Mouse (Mus musculus): Measurements from ENCODE around the gene Cers5. TPM values are rescaled to one million over a fixed set of nuclear protein-coding genes. Genes with fewer than 3 reads are reported as not detected.
"Not testable (repeated sequence)": the region's sequence is repeated elsewhere in the genome, so short reads cannot be mapped to it uniquely, and the experiment has no call there.

Cers5 gene
- total RNA-seq, 2 experiments from 2014 or later, result 43.6 to 47.2 TPM

DNA sequence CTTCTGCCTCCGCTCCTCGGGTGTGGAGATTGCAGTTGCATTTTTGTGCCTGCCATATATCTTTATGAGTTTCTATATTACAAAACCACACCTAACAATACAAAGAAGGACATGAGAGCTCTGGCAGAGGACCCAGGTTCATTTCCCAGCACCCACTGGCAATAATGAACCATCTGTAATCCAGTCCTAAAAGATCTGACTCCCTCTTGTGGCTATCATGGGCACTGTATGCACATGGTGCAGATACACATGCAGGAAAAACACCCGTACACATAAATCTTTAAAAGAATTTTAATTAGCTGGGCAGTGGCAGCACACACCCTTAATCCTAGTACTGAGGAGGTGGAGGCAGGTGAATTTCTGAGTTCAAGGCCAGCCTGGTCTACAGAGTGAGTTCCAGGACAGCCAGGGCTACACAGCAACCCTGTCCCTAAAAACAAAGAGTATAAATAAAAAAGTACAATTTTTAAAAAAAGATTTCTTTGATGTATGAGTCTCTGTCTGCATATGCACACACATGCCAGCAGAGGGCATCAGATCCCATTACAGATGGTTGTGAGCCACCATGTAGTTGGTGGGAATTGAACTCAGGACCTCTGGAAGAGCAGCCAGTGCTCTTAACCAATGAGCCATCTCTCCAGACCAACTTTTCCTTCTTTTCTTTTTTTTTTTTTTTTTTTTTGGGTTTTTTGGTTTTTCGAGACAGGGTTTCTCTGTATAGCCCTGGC is 43.5 kb downstream of the Cers5 start:
- intact Hi-C loops (cut with DNase I), result loop anchor here (5.0 to 10.0 kb wide), 2 partner anchors 43 to 176 kb away; partner anchors contain the start of gene Cers5

DNA sequence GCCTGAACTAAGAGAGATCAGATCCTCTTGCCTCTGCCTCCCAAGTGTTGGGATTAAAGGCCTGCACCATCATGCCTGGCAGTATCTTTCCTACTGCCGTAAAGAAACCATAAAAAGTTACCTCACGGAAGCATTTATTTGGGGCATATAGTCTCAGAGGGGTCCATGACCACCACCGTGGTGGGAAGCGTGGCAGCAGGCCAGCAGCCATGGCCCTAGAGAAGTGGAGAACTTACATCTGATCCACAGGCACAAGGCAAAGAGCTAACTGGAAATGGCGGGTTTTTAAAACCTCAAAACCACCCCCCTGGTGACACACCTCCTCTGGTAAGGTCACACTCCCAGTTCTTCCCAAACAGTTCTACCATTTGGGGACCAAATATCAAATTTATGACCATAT is 44.5 kb downstream of the Cers5 start:
- peak in 1 of 2 experiments; percentile 41 for DNase-seq (ENCODE audit: extremely low spot score in 1 of 2, low spot score in 2 of 2)
- intact Hi-C loops (cut with DNase I), result loop anchor here (5.0 to 10.0 kb wide), 2 partner anchors 44 to 177 kb away; partner anchors contain the start of gene Cers5

More for the DNA sequence above, 43.5 kb downstream of the Cers5 start:
- no peak for DNase-seq (ENCODE audit: extremely low spot score in 1 of 2, low spot score in 2 of 2)

DNA sequence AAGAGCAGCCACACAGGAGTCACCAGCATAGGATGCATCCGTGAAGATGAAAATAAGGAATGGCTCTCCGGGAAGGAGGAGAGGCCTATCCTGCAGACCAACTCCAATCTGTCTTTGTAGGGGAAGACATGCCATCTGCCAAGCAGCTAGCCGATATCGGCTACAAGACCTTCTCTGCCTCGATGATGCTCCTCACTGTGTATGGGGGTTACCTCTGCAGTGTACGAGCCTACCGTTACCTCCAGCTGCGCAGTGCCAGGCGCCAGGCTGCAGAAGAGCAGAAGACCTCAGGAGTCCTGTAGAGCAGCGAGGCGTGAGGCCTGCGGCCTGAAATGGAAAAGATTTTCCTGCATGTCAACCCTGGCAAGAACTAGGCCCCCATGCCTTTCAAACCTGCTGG is 45.2 kb downstream of the Cers5 start:
- no peak for DNase-seq (ENCODE audit: extremely low spot score in 1 of 2, low spot score in 2 of 2)
- intact Hi-C loops (cut with DNase I), result loop anchor here (5.0 to 10.0 kb wide), 2 partner anchors 45 to 177 kb away; partner anchors contain the start of gene Cers5

DNA sequence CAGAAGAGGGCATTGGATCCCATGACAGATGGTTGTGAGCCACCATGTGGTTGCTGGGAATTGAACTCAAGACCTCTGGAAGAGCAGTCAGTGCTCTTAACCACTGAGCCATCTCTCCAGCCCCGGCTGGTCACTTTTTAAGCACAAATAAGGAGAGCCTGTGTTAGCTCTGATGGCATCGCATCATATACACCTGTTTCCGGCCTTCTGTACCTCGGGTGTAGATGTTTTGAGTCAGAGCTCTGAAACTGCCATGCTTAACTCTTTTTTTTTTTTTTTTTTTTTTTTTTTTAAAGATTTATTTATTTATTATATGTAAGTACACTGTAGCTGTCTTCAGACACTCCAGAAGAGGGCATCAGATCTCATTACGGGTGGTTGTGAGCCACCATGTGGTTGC is 45.6 kb downstream of the Cers5 start:
- not testable (repeated sequence) for DNase-seq (ENCODE audit: extremely low spot score in 1 of 2, low spot score in 2 of 2)
- intact Hi-C loops (cut with DNase I), result loop anchor here (5.0 to 10.0 kb wide), 2 partner anchors 45 to 178 kb away; partner anchors contain the start of gene Cers5

DNA sequence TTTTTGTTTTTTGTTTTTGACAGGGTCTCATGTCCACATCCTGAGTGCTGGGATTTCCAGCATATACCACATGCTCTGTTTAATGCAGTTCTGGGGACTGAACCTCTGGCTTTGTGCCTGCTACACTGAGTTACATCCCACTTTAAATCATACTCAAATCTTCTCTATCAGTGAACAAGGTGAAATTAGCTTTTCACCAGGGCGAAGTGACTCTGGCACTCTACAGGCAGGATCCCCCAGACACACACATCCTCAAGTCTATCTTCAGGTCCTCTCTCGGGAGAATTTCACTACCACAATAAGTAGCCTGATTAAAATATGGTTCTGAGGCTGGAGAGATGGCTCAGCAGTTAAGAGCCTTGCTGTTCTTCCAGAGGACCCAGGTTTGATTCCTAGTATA is 46.1 kb downstream of the Cers5 start:
- intact Hi-C loops (cut with DNase I), result loop anchor here (5.0 to 10.0 kb wide), 2 partner anchors 46 to 178 kb away; partner anchors contain the start of gene Cers5
- DNase-seq (ENCODE audit: extremely low spot score in 1 of 2, low spot score in 2 of 2), result no peak

DNA sequence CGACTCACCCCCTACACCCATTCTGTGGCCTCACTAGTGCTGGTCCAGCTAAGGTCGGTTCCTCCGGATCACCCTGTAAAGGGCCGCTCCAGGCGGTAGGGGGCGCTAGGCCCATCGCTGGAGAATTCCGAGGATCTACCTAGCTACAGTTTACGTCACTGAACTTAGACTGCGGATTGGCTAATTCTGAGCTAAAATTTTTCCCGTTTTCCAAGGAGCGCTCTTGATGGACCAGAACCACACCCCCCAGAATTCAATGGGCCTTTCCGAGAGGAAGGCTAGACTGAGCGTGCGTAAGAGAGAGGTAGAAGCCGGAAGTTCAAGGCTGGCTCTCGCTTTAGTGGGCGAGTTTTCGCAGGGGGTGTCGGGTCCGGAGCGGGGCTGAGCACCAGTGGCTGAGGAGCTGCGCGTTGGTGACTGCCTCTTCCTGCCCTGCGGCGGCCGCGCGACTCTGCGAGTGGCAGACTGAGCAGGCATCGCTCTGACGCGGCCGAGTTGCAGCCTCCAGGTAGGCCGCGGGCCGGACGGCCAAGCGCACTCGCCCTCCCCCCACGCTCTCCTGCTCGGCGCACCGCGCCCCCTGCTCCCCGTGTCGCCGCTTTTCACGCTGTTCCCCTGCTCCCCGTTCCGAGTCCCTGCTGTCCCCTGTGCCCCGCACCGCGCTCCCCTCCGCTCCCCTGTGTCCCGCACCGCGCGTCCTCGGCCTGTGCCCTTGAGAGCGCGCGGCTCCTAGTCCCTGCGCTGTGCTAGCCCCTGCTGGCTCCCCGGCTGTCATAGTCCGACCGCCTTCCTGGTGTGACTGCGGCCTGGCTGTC is 47.1 kb downstream of the Cers5 start, which contains the start of gene Cox14:
TSS of gene Cox14 (plus strand) at position 278 of the 815 bp plus-strand sequence.
- peak; percentile 95 to 97 for DNase-seq (ENCODE audit: extremely low spot score in 1 of 2, low spot score in 2 of 2)
- intact Hi-C loops (cut with DNase I), result loop anchor here (5.0 to 10.0 kb wide), 2 partner anchors 47 to 179 kb away; partner anchors contain the start of gene Cers5

DNA sequence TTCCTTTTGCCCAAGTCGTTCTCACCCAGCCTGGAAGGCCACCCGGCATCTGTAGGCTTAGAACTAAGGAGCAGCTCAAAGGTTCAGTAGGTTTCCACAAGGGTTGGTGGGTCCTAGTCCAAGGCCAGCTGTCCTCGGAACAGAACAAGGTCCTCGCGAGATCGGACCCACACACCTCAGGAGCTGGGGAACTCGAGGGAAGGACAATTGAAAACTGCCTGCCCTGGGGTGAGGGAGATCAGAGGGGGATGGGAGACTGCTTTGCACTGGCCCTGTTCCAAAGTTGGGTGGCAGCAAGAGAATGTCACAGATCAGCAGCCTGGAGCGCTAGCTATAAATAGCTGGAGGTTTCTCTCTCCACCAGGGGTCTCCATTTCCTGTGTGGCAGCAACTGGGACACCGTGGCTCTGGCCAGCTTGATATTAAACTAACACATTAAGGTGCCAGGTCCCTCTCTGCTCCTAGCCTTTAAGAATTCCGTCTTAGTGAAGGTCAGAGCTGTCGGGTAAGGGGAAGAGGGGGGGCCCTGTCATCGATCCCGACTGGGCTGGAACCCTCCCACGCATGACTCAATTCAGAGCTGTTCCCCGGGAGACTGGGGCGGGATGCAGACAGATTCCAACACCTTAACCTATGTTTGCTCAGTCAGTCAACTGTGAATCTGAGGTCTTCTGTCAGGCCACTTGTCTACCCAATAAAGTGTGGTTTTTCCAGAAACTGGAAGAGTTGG is 48.2 kb downstream of the Cers5 start:
- intact Hi-C loops (cut with DNase I), result loop anchor here (5.0 to 10.0 kb wide), 2 partner anchors 48 to 180 kb away; partner anchors contain the start of gene Cers5

DNA sequence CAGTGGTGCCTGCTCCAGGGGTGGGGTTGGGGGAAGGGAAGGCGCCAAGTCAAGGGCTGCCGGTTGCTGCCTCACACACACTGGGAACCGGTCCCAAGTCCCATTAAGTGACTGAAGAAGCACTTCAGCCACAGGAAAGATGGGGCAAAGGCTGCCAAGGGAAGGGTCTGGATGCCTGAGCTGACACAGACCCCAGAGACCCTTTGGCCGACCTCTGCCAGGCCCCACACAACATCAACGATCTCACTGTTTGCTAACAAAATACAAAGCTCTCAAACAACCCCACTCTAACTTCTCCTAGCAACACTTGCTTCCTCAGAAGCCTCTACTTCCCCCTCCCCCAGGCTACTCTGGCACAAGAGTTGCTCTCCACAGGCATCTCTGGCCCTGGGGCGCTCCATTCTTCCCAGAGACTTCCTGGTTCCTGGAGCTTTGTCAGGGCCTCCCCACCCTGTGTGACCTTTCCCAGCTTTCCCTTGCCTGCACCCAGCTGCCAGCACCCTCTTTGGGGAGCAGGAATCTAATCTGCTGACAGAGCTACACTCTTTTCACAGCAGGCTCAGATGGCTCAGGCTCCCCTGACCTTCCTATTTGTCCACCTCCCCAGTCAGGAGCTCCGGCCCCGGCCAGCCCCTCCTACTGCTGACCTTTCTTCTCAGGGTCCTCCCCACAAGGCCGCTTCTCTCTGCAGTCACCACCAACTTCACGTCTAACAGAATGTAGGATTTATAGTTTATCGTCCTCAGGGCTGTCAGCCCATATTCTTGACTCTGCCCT is 49.0 kb downstream of the Cers5 start:
- intact Hi-C loops (cut with DNase I), result loop anchor here (10.0 kb wide), 1 partner anchor 181 kb away; no protein-coding TSS in a partner anchor

More for the DNA sequence above, 48.2 kb downstream of the Cers5 start:
- peak; percentile 78 to 80 for DNase-seq (ENCODE audit: extremely low spot score in 1 of 2, low spot score in 2 of 2)

DNA sequence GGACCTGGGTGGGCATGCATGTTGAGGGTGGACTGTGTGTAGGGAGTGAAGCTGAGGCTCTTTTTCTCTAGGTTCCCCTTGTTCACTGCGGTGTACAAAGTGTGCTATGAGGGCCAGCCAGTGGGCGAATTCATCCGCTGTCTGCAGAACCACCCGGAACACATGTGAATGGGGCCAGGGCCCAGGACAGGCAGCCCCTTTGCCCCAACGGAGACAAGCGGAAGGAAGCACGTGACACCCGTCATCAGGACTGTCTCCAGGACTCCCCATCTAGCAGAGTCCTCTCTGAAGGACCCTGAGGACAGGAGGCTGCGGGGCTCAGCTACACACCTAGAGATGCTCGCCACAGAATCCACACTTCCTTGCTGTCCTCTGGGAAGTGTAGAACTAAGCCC is 49.6 kb downstream of the Cers5 start:
- DNase-seq (ENCODE audit: extremely low spot score in 1 of 2, low spot score in 2 of 2), result peak in 1 of 2 experiments; percentile 46
- intact Hi-C loops (cut with DNase I), result loop anchor here (10.0 kb wide), 1 partner anchor 182 kb away; no protein-coding TSS in a partner anchor

More for the DNA sequence above, 49.0 kb downstream of the Cers5 start:
- DNase-seq (ENCODE audit: extremely low spot score in 1 of 2, low spot score in 2 of 2), result peak in 1 of 2 experiments; percentile 82

DNA sequence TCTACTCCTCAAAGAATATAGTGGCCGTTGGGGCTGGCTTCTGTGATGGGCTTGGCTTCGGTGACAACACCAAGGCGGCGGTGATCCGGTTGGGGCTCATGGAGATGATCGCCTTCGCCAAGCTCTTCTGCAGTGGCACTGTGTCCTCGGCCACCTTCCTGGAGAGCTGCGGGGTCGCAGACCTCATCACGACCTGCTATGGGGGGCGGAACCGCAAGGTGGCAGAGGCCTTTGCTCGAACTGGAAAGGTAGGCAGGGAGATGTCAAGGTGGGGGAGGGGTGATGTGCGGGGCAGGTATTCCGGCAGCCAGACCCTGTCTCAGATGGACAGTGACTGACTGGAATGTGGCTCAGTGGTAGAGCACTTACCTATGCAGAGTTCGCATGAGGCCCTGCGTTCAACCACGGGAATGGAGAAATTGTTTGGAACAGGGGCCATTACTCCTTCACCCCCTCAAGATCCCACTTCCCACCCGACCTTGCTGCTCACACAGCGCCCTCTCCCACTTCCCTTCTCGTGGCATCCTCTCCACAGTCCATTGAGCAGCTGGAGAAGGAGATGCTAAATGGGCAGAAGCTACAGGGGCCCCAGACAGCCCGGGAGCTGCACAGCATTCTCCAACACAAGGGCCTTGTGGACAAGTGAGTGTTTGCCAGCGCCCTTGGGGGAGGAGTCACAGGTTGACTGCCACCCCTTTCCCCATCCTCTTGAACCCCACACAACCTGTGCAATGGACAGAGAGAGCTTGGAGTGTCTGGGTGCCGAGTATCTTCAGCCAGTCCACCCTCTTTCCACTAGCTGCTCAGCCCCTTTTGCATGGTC is 50.6 kb downstream of the Cers5 start:
- peak in 1 of 2 experiments; percentile 54 for DNase-seq (ENCODE audit: extremely low spot score in 1 of 2, low spot score in 2 of 2)
- intact Hi-C loops (cut with DNase I), result loop anchor here (10.0 kb wide), 1 partner anchor 183 kb away; no protein-coding TSS in a partner anchor

DNA sequence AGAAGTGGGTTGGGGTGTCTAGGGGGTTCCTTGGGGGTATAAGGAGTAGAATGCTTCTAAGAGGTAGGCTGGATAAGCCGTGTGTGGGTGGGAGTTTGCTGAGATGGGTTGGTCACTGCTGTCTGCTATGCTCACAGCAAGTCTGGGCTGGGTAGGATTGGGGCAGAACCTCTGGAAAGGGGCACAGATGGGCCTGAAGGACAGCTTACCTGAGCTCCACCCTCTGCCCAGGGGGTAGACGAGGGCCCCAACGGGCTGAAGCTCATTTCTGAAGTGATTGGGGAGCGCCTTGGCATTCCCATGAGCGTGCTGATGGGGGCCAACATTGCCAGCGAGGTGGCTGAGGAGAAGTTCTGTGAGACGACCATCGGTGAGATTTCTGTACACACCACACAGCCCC is 52.8 kb downstream of the Cers5 start:
- intact Hi-C loops (cut with DNase I), result loop anchor here (10.0 kb wide), 1 partner anchor 185 kb away; no protein-coding TSS in a partner anchor
- peak in 1 of 2 experiments; percentile 18 for DNase-seq (ENCODE audit: extremely low spot score in 1 of 2, low spot score in 2 of 2)

DNA sequence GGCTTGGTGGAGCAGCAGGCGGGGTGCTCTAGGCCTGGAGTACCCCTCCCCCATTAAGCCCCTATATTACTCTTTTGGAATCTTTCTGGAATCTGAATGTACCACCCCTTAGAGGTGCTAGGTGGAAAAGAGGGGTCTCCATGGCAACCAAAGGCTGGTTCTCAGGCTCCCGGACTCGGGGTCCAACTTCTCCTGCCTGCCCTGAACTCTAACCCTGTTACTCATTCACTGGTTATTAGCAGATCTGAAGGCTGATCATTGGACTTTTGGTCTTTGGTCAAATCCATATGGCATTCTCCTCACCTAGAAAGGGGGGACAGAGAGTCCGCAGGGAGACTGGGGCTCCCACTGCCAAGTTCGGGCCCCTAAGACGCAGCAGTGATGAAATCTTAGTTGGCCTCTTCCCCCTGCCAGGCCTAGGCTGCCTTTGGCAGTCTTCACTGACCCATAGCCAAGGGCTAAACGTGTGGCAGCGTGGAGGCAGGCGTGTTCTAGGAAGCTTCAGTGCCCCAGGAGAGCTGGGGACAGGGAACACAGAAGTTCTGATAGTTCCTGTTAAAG is 54.1 kb downstream of the Cers5 start:
- intact Hi-C loops (cut with DNase I), result no loop called here
- peak in 1 of 2 experiments; percentile 20 for DNase-seq (ENCODE audit: extremely low spot score in 1 of 2, low spot score in 2 of 2)

DNA sequence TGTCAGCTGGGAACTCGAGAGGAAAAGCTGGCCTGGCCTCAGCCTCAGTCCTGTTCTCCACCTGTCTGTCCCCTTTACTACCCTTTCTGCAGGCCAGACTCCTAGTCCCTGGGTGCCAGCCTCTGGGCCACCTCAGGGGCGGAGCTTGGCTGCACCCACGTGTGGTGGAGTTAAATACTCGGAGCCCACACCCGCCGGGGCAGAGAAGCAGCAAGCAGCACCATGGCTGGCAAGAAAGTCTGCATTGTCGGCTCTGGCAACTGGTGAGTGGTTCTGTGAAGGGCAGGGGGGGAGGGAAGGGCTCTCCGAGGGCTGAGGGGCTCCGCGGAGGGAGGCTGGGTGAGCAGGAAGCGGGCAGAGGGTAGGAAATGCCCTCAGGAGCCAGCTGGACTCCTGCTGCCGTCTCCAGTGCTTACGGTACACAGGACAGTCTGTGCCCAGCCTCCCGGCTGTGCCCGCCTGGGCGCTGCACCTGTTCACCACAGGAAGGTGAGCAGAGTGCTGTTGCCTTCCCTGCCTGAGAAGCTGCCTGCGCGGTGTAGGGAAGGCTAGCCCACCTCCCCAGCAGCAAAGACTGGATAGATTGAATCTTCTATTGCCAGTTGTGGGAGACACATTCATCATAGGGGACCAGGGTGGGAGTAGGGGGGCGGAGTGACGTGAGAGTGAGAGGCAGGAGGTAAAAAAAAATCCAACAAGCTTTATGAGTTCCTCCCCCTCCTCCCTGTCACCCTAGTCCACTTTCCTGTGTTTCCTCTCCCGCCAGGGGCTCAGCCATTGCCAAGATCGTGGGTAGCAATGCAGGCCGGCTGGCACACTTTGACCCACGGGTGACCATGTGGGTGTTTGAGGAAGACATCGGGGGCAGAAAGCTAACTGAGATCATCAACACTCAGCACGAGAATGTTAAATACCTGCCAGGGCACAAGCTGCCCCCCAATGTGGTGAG is 55.0 kb downstream of the Cers5 start, which contains the start of gene Gpd1:
TSS of gene Gpd1 (plus strand) at position 130 of the 949 bp plus-strand sequence.
- intact Hi-C loops (cut with DNase I), result no loop called here
- DNase-seq (ENCODE audit: extremely low spot score in 1 of 2, low spot score in 2 of 2), result peak in 1 of 2 experiments; percentile 75

DNA sequence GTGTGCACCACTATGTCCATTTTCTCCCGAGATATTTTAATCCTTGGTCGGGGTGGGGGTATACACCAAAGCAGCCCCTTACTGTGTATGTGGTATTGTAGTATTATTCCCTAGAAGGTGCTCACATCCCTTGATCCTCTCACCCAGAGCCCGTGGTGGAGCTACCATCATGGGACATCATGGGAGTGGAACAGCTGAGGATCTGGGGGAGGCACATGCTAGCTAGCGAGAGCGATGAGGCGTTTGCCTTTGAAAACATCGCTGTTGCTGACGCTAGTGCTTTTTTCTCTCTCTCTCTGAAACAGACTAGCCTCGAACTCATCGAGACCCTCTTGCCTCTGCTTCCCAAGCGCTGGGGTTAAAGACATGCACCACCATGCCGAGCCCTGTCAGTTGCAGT is 55.9 kb downstream of the Cers5 start:
- intact Hi-C loops (cut with DNase I), result no loop called here

More for the DNA sequence above, 55.9 kb downstream of the Cers5 start:
- no peak for DNase-seq (ENCODE audit: extremely low spot score in 1 of 2, low spot score in 2 of 2)

Measured in left cerebral cortex, postnatal 10 days (tissue).